Mouse (Mus musculus) erythroblast, adult 5-6 weeks (primary cell): ENCODE results near the gene Prr13. TPM values are rescaled to one million over a fixed set of nuclear protein-coding genes. Genes with fewer than 3 reads are reported as not detected.
A peak's percentile ranks its signal among the peaks of the same experiment; 100 is the strongest.

Experiments used
- ATAC-seq: replicated peaks from 2 replicates; pipeline ENCODE4 v1.8.0; 2016; ENCODE audit warnings: moderate number of reproducible peaks, mild to moderate bottlenecking, moderate TSS enrichment, inconsistent platforms; ENCODE audit not compliant: poor library complexity, low FRiP score, severe bottlenecking
- total RNA-seq, 2 experiments: library from RNA; stranded (forward) in 1 of 2; stranded (reverse) in 1 of 2; fragments of 150-400 nt in 1 of 2; fragments of 200-764, 138-1000 nt in 1 of 2; gene quantifications; 2 replicates each; pipeline versions ENCODE4 v1.2.3 to v1.2.4; 2015 to 2017; ENCODE audit warnings: low replicate concordance in 2 of 2

Prr13 gene
- total RNA-seq, 2 experiments from 2014 or later: 64.5 to 70.9 TPM

DNA sequence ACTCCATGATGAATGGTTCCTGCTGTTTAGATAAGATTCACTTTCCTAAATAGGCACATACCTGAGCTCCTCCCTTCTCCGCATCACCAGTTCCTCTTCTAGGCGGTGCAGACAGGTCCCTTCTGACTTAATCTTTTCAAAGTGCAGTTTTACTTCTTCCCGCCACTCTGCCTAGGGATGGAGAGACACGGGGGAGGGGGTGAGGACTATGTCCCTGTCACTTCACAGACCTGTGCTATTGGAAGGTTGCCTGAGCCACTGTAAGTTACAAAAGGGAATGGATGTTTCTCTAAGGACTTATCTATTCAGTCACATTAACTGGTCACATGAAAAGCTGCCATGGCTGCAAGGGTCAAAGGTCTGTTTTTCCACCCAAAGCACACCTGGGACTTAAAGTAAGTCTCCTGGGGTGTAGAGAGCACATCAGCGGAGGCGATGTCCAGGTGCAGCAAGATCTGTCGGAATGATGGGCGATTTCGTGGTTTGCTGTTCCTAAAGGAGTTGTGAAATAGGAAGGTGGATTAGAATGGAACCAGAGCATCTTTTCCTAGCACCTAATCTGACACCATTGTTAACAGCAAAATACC lies 43.5 kb downstream of the Prr13 start:
- no peak for ATAC-seq

DNA sequence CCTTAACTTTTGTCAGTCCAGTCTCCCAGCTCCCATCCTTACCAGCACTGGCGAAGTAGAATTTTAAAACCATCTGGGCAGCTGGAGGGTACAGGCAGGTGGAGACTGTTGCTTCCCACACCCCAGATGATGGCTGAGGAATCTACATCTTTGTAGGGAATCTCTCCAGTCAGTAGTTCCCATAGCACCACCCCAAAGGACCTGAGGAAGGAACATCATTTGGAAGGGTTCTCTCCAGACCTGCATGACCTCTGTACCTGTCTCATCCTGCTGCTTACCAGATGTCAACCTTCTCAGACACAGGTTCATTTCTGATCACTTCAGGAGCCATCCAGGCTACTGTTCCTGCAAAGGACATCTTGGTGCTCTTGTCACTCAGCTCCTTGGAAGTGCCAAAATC lies 44.6 kb downstream of the Prr13 start, which contains the start of gene Gm10337:
Gm10337 (plus strand) TSS at position 276 of the 400 bp plus-strand sequence.
- ATAC-seq: no peak

DNA sequence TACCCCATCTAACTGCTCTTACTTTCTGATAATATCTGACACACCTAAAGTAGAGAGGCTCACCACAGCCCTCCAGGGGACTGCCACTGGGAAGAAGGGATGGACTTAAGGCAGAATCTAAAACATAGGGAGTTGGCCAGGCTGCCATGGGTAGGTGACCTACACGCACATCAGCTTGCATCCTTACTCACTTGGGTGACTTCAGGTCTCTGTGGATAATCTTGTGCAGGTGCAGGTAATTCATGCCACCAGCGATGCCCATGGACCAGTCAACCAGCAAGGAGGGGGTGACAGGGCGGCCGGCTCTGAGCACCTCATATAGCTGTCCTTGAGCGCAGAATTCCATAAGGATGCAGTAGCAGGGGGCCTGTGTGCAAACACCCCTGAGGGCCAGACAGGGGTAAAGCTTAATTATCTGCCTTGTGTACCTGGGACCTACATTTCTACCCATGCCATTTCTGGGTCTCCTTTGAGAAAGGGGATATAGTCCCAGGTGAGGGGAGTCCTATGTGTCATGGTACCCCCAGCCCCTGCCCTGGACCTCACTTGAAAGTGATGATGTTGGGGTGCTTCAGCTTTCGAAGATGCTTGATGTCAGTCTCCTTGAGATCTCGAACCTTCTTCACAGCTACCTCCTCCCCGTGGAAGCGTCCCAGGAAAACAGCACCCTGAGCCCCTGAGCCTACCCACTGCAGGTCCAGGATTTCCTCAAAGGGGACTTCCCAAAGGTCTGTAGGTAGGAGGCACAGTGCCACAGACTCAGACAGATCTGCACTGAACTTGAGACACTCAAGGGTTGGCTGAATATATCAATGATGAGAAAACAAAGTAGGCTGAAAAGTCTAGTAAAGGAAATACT lies 45.3 kb downstream of the Prr13 start:
- no peak for ATAC-seq

DNA sequence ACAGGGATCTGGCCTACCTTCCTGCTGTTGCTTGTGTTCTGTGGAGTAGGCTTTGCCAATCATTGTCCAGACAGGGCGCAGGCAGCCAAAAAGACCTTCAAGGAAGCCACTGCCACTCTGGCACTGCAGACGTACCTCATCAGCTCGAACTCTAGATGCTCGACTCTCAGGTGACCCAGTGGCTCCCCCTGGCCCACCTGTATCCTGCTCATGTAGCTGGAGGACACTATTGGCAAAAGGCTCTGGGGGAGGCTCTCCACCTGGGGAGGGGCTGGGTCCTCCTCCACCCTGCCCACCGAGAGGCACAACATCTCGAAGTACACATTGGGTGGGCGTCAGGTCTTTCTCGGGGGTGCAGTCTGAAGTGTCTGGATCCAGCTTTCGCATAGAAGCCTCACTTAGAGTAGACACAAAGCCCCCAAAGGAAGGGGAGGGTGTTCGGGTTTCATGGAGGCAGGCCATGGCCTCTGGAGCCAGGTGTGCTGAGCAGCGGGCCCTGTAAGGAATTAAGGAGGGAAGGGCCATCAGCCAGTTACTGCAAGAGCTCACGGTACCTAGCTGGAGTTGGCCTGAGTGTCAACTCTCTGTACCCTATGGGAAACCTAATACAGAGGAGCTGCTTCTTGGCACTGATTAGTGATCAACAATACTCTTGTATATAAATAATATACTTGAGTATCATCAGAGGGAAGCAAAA lies 46.4 kb downstream of the Prr13 start:
- no peak for ATAC-seq

DNA sequence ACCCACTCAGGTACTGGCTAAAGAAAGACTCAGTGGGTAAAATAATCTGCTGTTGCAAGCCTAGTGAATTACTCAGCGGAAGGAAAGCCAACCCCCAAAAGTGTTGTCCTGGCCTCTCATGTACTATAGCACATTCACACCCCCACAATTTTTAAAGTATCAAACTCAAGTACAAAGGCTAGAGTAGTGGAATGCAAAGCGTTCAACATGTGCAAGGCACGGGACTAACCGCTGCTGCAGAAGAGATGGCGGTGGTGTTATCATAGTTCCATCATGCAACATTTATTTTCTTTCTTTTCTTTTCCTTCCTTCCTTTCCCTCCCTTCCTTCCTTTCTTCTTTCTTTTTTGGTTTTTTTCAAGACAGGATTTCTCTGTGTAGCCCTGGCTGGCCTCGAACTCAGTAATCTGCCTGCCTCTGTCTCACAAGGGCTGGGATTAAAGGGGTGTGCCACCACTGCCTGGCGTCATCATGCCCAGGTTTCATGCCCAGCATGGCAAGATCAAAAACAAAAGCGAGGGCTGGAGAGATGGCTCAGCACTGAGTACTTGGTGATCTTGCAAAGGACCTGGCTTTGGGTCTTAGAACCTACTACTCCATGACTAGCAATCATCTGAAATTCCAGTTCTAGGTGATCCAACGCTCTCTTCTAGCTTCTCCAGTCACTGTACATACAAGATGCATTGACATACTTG lies 47.1 kb downstream of the Prr13 start:
- ATAC-seq: no peak

DNA sequence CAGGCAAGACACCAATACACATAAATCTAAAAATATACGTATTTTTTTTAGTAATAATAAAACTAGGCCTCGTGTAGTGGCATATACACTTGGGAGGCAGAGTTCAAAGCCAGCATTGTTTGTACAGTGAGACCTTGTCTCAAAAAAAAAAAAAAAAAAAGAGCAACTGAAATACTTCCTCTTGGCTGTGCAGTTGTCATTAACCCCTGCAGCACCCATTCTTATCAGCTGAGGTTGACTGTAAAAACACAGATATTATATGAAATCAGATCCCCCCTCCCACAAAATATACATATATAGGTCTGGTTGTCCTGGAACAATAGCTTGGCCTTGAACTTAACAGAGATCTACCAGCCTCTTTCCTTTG lies 47.6 kb downstream of the Prr13 start:
- no peak for ATAC-seq

DNA sequence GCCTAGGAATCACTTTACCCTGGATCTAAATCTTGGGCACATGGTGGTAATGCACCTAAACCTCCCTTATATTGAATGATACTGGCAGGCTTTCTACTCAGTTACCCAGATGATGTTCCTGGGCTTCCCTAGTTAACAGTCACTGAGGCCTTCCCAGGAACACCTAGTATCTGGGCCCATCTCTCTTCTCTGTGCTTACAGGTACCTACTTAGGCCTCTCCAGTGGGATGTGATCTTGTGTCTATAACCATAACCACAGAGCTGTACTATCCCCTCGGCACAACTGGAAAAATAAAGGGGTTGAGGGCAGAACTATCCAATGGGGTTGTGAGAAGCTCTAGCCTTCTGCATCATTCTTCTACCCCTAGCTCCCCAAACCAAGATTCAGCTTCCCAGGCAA lies 48.0 kb downstream of the Prr13 start:
- no peak for ATAC-seq

DNA sequence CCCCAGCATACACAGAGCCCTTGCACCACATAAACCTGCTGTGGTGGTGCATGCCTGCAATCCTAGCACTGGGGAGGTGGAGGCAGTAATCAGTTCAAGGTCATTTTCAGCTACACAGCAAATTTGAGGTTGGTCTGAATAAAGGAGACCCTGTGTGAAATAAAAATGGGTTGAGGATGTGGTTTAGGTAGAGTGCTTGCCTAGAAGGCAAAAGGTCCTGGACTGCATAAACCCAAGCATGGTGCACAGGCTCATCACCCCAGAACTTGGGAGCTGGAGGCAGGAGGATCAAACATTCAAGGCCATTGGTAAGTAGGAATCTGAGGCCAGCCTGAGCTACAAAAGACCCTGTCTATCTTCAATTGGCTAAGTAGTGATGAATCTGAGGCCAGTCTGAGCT lies 48.7 kb downstream of the Prr13 start:
- no peak for ATAC-seq

DNA sequence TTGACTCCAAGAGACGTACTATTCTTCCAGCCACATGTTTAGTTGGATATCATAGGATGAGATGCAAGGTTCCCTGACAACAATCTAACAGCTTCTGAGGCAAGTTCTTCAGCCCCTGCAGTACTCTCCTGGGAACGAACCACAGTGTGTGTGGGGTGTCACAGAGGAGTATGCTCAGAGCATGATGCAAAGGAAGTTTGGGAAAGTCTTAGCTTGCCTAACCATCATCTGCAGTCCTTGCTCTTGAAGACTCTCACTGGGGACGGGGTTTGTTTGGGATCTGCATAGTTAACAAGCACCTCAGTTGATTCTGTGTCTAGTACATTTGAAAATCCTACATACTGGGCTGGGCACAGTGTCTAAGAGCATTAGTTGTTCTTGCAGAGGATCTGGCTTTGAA lies 49.5 kb downstream of the Prr13 start:
- ATAC-seq: no peak

DNA sequence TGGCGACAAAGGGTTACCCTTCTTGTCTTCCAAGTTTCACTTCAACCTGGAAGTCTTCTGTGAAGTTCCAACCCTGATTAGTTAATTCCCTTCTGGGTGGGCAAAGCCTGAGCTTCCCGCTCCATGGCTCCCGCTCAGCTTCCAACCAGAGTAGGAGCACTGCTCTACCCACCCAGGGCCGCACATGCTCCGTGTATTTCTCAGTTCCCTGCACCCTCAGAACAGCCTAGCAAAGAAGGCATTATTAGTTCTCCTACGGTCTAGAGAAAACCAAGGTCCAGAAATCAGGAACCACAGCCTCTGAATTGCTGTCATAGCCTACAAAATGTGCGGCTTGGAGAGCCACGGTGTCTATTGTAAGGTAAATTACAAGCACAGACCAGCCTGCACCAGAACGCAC lies 51.3 kb downstream of the Prr13 start:
- ATAC-seq: no peak

DNA sequence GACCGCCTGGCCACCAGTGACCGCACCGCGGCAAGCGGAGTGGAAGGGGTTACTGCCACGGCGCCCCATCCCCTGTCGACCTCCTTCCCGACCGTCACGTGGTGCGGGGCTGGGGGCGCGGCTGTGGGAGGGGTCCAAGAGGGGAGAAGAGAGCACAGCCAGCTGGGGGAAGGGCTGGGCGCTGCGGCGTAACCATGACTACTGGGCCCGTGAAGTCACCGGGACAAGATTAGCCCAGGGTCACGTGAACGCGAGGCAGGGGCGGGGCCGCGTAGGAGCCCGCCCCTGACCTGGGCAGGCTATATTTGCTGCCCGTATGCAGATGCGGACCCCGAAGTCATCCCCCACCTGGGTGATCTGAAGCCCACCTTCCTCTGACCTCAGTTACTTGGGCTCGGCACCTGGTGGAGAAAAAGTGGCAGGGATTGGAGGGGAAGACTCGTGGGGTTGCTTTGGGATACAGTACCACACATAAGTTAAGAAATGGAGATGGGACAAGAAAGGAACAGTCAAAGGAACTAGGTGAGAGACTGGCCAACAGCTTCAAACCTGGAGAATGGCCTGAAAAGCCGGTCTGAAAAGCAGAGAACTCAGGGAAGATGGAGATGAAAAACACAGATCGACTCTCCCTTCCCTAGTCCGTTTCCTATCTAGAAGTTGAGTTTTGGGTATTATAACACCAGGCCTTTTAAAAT lies 51.9 kb downstream of the Prr13 start:
- ATAC-seq: peak; percentile 90

DNA sequence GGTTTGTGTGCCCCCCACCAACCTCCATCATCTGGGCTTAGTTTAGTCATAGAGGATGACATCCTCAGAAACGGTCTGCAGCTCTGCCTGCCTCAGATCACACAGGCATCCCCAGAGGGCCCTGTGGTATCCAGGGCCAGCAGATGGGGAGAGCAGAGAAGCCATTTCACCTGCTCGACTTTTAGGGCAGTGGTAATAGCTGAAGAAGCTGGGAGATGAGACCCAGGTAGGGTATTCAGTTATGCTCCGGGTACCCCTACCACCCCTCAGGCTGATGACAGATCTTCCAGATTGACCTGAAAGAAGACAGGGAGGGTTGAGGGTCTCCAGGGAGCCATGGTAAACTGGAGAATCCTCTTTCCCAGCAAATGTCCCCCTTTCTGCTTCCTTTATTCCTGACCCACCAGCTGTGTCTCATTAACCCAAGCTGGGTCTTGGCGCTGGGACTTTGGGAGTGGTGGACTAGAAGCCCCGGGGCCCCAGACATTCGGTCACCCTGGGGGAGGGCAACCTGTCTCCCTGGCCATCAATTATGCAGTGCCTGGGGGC lies 52.5 kb downstream of the Prr13 start:
- no peak for ATAC-seq

DNA sequence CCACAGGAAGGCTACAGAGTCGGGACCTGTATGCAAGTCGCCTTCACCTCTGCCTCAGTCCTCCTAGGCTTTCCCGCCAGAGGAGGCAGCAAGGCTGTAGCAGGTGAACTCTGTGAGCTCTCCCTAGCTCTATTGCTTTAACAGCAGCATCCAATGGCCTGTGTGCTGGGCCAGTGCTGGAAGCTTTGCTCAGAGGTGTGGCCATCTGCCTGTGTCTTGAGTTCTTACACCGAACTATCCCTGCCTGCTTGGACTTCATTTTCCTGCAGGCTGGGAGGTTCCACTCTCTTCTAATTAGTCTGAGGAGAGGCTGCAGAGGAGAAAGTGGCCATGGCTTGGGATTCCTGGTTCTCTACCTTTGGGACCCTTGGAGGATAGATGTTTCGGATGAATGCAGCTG lies 53.2 kb downstream of the Prr13 start:
- no peak for ATAC-seq

Other genes starting within 250 kb of the Prr13 start
- 36.8 and 55.3 TPM in 2 replicates for gene Itgb7, start 227.1 kb upstream of the Prr13 start, total RNA-seq (2015; ENCODE audit: low replicate concordance)
- gene Itgb7, start 227.1 kb upstream of the Prr13 start, total RNA-seq (2017; ENCODE audit: low replicate concordance): 31.0 and 35.5 TPM in 2 replicates
- 0.84 and 1.5 TPM in 2 replicates for gene Rarg, start 201.5 kb upstream of the Prr13 start, total RNA-seq (2015; ENCODE audit: low replicate concordance)
- gene Rarg, start 201.5 kb upstream of the Prr13 start, total RNA-seq (2017; ENCODE audit: low replicate concordance): 0.84 and 5.2 TPM in 2 replicates
- not detected in 2 replicates for gene Gm9918, start 188.5 kb upstream of the Prr13 start, total RNA-seq (2015; ENCODE audit: low replicate concordance)
- not detected in 2 replicates for gene Gm9918, start 188.5 kb upstream of the Prr13 start, total RNA-seq (2017; ENCODE audit: low replicate concordance)
- gene Mfsd5, start 179.6 kb upstream of the Prr13 start, total RNA-seq (2015; ENCODE audit: low replicate concordance): 5.9 and 15.6 TPM in 2 replicates
- 2.5 and 10.7 TPM in 2 replicates for gene Mfsd5, start 179.6 kb upstream of the Prr13 start, total RNA-seq (2017; ENCODE audit: low replicate concordance)
- 4.8 and 10.9 TPM in 2 replicates for gene Espl1, start 162.8 kb upstream of the Prr13 start, total RNA-seq (2015; ENCODE audit: low replicate concordance)
- gene Espl1, start 162.8 kb upstream of the Prr13 start, total RNA-seq (2017; ENCODE audit: low replicate concordance): 29.3 and 37.1 TPM in 2 replicates
- 71.1 and 131 TPM in 2 replicates for gene Pfdn5, start 132.9 kb upstream of the Prr13 start, total RNA-seq (2015; ENCODE audit: low replicate concordance)
- gene Pfdn5, start 132.9 kb upstream of the Prr13 start, total RNA-seq (2017; ENCODE audit: low replicate concordance): 120 and 128 TPM in 2 replicates
- 9.4 and 10.0 TPM in 2 replicates for gene Myg1, start 127.3 kb upstream of the Prr13 start, total RNA-seq (2015; ENCODE audit: low replicate concordance)
- 14.3 and 14.9 TPM in 2 replicates for gene Myg1, start 127.3 kb upstream of the Prr13 start, total RNA-seq (2017; ENCODE audit: low replicate concordance)
- 30.3 and 60.7 TPM in 2 replicates for gene Aaas, start 108.3 kb upstream of the Prr13 start, total RNA-seq (2015; ENCODE audit: low replicate concordance)
- 11.7 and 49.7 TPM in 2 replicates for gene Aaas, start 108.3 kb upstream of the Prr13 start, total RNA-seq (2017; ENCODE audit: low replicate concordance)
- gene Sp7, start 91.8 kb upstream of the Prr13 start, total RNA-seq (2015; ENCODE audit: low replicate concordance): not detected in 2 replicates
- not detected in 2 replicates for gene Sp7, start 91.8 kb upstream of the Prr13 start, total RNA-seq (2017; ENCODE audit: low replicate concordance)
- 42.2 and 66.3 TPM in 2 replicates for gene Sp1, start 52.9 kb upstream of the Prr13 start, total RNA-seq (2015; ENCODE audit: low replicate concordance)
- 20.2 and 23.1 TPM in 2 replicates for gene Sp1, start 52.9 kb upstream of the Prr13 start, total RNA-seq (2017; ENCODE audit: low replicate concordance)
- gene Amhr2, start 13.7 kb upstream of the Prr13 start, total RNA-seq (2015; ENCODE audit: low replicate concordance): not detected in 2 replicates
- gene Amhr2, start 13.7 kb upstream of the Prr13 start, total RNA-seq (2017; ENCODE audit: low replicate concordance): not detected in 2 replicates
- gene Pcbp2, start 11.5 kb downstream of the Prr13 start, total RNA-seq (2015; ENCODE audit: low replicate concordance): 252 and 321 TPM in 2 replicates
- gene Pcbp2, start 11.5 kb downstream of the Prr13 start, total RNA-seq (2017; ENCODE audit: low replicate concordance): 85.4 and 91.0 TPM in 2 replicates
- gene Gm10337, start 44.7 kb downstream of the Prr13 start, total RNA-seq (2015; ENCODE audit: low replicate concordance): not detected in 2 replicates
- gene Gm10337, start 44.7 kb downstream of the Prr13 start, total RNA-seq (2017; ENCODE audit: low replicate concordance): not detected in 2 replicates
- gene Map3k12, start 58.0 kb downstream of the Prr13 start, total RNA-seq (2015; ENCODE audit: low replicate concordance): not detected in 2 replicates
- 0.34 and 1.1 TPM in 2 replicates for gene Map3k12, start 58.0 kb downstream of the Prr13 start, total RNA-seq (2017; ENCODE audit: low replicate concordance)
- 3.5 and 7.3 TPM in 2 replicates for gene Tarbp2, start 59.2 kb downstream of the Prr13 start, total RNA-seq (2015; ENCODE audit: low replicate concordance)
- gene Tarbp2, start 59.2 kb downstream of the Prr13 start, total RNA-seq (2017; ENCODE audit: low replicate concordance): 9.6 and 13.5 TPM in 2 replicates
- 4.6 TPM in 1 of 2 replicates, not detected in the other for gene Npff, start 65.9 kb downstream of the Prr13 start, total RNA-seq (2015; ENCODE audit: low replicate concordance)
- 5.9 TPM in 1 of 2 replicates, not detected in the other for gene Npff, start 65.9 kb downstream of the Prr13 start, total RNA-seq (2017; ENCODE audit: low replicate concordance)
- gene Gm28047, start 166.0 kb downstream of the Prr13 start, total RNA-seq (2015; ENCODE audit: low replicate concordance): not detected in 2 replicates
- not detected in 2 replicates for gene Gm28047, start 166.0 kb downstream of the Prr13 start, total RNA-seq (2017; ENCODE audit: low replicate concordance)
- 43.9 and 44.4 TPM in 2 replicates for gene Atf7, start 166.4 kb downstream of the Prr13 start, total RNA-seq (2015; ENCODE audit: low replicate concordance)
- gene Atf7, start 166.4 kb downstream of the Prr13 start, total RNA-seq (2017; ENCODE audit: low replicate concordance): 19.9 and 21.7 TPM in 2 replicates
- 22.6 and 29.2 TPM in 2 replicates for gene Atp5g2, start 213.3 kb downstream of the Prr13 start, total RNA-seq (2015; ENCODE audit: low replicate concordance)
- gene Atp5g2, start 213.3 kb downstream of the Prr13 start, total RNA-seq (2017; ENCODE audit: low replicate concordance): 9.0 and 15.5 TPM in 2 replicates